Mouse (Mus musculus) hematopoietic multipotent progenitor cell, adult 10-12 weeks (in vitro differentiated cells): Measurements from ENCODE around the gene Cebpb. TPM values are rescaled to one million over a fixed set of nuclear protein-coding genes. Genes with fewer than 3 reads are reported as not detected.

Source experiments
- polyA plus RNA-seq: library from polyadenylated mRNA; stranded (reverse); fragments of >175 nt; gene quantifications from 2 replicates; pipeline ENCODE4 v1.2.3, GENCODE M21; 2012; ENCODE audit warnings: low replicate concordance

Gene Cebpb
- polyA plus RNA-seq: 67.3 and 405 TPM in 2 replicates

DNA sequence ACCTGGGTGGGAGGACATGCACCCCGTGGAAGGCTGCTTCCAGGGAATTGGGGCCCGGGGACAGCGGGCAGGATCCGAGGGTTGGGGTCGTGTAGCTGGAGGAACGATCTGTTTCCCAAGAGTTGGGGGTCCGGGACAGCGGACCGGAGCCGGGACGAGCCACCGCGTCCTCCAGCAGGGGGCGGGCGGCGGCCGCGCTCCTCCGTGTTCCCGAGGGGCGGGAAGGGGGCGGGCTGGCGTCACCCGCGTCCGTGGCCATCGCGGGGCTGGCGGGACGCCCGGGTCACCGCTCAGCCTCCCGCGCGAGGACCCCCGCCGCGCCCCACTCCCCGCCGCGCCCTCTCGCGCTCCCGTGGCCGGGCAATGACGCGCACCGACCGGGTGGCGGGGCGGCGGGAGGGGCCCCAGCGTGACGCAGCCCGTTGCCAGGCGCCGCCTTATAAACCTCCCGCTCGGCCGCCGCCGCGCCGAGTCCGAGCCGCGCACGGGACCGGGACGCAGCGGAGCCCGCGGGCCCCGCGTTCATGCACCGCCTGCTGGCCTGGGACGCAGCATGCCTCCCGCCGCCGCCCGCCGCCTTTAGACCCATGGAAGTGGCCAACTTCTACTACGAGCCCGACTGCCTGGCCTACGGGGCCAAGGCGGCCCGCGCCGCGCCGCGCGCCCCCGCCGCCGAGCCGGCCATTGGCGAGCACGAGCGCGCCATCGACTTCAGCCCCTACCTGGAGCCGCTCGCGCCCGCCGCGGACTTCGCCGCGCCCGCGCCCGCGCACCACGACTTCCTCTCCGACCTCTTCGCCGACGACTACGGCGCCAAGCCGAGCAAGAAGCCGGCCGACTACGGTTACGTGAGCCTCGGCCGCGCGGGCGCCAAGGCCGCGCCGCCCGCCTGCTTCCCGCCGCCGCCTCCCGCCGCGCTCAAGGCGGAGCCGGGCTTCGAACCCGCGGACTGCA is at the start of gene Cebpb:
Gene Cebpb (plus strand): TSS at position 418 of the 954 bp plus-strand sequence.

DNA sequence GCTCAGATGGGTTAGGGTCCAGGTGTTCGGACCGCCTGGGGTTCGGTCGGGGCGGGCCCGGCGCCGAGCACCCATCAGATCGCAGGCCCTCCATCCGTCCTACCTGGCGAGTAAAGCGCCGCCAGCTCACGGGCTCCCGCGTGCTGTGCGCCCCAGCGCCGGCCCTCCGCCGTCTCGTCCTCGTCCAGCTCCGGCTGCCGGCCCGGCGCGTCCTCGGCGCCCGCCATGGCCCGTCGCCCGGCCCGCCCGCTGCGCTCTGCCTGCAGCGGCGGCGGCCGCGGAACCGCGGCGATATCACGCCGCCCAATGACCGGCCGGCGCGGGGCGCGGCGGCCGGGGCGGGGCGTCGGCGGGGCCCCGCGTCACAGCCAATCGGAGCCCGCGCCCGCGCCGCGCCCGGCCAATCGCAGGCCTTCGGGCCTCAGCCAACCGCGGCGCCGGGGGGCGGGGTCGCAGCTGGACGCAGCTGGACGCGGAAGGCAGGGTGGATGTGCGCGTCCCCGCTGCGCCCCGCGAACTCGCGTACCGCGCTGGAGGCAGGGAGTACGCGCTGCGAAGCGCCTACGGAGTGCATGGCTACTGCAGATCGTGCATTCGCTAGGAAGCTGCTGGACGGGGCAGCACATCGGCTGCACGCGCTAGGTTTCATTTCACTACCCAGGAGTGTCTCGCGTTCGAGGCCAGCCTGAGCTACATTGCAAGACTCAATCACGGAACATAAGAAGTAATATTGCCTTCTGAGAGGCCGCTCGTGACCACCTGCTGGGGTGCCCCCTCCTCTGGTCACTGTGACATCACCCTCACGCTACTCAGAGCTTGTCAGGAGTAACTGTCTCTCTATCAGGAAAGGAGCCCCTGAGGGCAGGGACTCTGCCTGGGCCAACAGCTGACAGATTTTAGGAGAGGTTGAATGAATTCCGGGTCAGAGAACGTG is 27.2 kb upstream of the Cebpb start, which contains the start of gene Gm20431:
Gene Gm20431 (minus strand): TSS at position 227 of the 934 bp plus-strand sequence.

DNA sequence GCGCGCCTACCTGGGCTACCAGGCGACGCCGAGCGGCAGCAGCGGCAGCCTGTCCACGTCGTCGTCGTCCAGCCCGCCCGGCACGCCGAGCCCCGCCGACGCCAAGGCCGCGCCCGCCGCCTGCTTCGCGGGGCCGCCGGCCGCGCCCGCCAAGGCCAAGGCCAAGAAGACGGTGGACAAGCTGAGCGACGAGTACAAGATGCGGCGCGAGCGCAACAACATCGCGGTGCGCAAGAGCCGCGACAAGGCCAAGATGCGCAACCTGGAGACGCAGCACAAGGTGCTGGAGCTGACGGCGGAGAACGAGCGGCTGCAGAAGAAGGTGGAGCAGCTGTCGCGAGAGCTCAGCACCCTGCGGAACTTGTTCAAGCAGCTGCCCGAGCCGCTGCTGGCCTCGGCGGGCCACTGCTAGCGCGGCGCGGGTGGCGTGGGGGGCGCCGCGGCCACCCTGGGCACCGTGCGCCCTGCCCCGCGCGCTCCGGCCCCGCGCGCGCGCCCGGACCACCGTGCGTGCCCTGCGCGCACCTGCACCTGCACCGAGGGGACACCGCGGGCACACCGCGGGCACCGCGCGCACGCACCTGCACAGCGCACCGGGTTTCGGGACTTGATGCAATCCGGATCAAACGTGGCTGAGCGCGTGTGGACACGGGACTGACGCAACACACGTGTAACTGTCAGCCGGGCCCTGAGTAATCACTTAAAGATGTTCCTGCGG is 945 bp downstream of the Cebpb start, which contains the start of gene Tmem189:
Gene Tmem189 (minus strand): TSS at position 322 of the 718 bp plus-strand sequence.

Other genes starting within 250 kb of the Cebpb start
- 52.2 and 56.5 TPM in 2 replicates for gene Rnf114, start 196.3 kb upstream of the Cebpb start, polyA plus RNA-seq
- gene Spata2, start 196.0 kb upstream of the Cebpb start, polyA plus RNA-seq: 28.4 and 29.4 TPM in 2 replicates
- gene Snai1, start 150.7 kb upstream of the Cebpb start, polyA plus RNA-seq: 2.9 and 4.0 TPM in 2 replicates
- 94.0 and 139 TPM in 2 replicates for gene Ube2v1, start 56.8 kb upstream of the Cebpb start, polyA plus RNA-seq
- not detected in 2 replicates for gene Gm20431, start 27.4 kb upstream of the Cebpb start, polyA plus RNA-seq
- gene Tmem189, start 907 bp downstream of the Cebpb start, polyA plus RNA-seq: 136 and 193 TPM in 2 replicates
- 165 and 225 TPM in 2 replicates for gene Ptpn1, start 243.1 kb downstream of the Cebpb start, polyA plus RNA-seq